In genomic region chr4:121039331-121040115, GRCm38 (mm10) we compare ENCODE assay signal across 8 mouse cellular contexts. TPM values are rescaled to one million over a fixed set of nuclear protein-coding genes. Genes with fewer than 3 reads are reported as not detected.
DNase-seq lines count a peak whose midpoint lies in the region; ATAC-seq lines count a peak whose summit lies in the region.

Gene Col9a2, plus strand, starts transcription at chr4:121039385.

- peak within 1 kb of the TSS; percentile 55 for H3K9ac ChIP-seq in hindbrain, embryonic 14.5 days
- peak within 1 kb of the TSS; percentile 37 for H3K9ac ChIP-seq in midbrain, embryonic 15.5 days

- peak; percentile 44 to 58 for DNase-seq in cerebellum, postnatal 14 days
- DNase-seq in cerebellum, adult 11-12 months: no peak
- DNase-seq in hindbrain, embryonic 14.5 days (ENCODE audit: low spot score): peak; percentile 33
- DNase-seq in B cell, adult 2 months: no peak
- DNase-seq in urinary bladder, postnatal 14 days (ENCODE audit: low spot score): no peak

- no peak for ATAC-seq in megakaryocyte, adult 5-6 weeks (ENCODE audit: poor library complexity, severe bottlenecking)
- peak; percentile 44 for ATAC-seq in hindbrain, embryonic 14.5 days (ENCODE audit: low FRiP score)
- peak; percentile 59 for ATAC-seq in midbrain, embryonic 15.5 days (replicated peaks)

- peaks cover 41% of the 10 kb centered on the region for H3K4me1 ChIP-seq in megakaryocyte, embryonic 14.5 days
- H3K4me1 ChIP-seq in hindbrain, embryonic 14.5 days (replicated peaks; ENCODE audit: control insufficient read depth, insufficient read depth, low read length): peaks cover 6% of the 10 kb centered on the region; the same call in 1 of the 2 replicates
- peaks cover 16% of the 10 kb centered on the region for H3K4me1 ChIP-seq in midbrain, embryonic 15.5 days

- WGBS in hindbrain, embryonic 14.5 days: 4% methylated on average over 46 of the region's 46 CpGs
- 2% methylated on average over 46 of the region's 46 CpGs for WGBS in midbrain, embryonic 15.5 days

- peaks cover 5% of the 10 kb centered on the region for H3K9me3 ChIP-seq in megakaryocyte, embryonic 14.5 days
- no peaks in the 10 kb centered on the region for H3K9me3 ChIP-seq in hindbrain, embryonic 14.5 days (ENCODE audit: control insufficient read depth, low read length)
- H3K9me3 ChIP-seq in midbrain, embryonic 15.5 days: no peaks in the 10 kb centered on the region

- H3K27ac ChIP-seq in hindbrain, embryonic 14.5 days: no peak within 1 kb of the TSS
- H3K27ac ChIP-seq in midbrain, embryonic 15.5 days: 0 out of 2 replicates have a peak within 1 kb of the TSS, but pooled peaks have one; percentile 19

- H3K36me3 ChIP-seq in megakaryocyte, embryonic 14.5 days (replicated peaks; ENCODE audit: low read length): no peaks in the 10 kb centered on the region
- H3K36me3 ChIP-seq in hindbrain, embryonic 14.5 days (replicated peaks; ENCODE audit: control insufficient read depth, insufficient read depth): no peaks in the 10 kb centered on the region
- H3K36me3 ChIP-seq in midbrain, embryonic 15.5 days (replicated peaks): no peaks in the 10 kb centered on the region

- peak within 1 kb of the TSS; percentile 70 for H3K4me2 ChIP-seq in hindbrain, embryonic 14.5 days (replicated peaks)
- peak within 1 kb of the TSS; percentile 66 for H3K4me2 ChIP-seq in midbrain, embryonic 15.5 days

- peak within 1 kb of the TSS; percentile 85 for H3K4me3 ChIP-seq in megakaryocyte, embryonic 14.5 days (replicated peaks)
- H3K4me3 ChIP-seq in hindbrain, embryonic 14.5 days (replicated peaks; ENCODE audit: low read length): peak within 1 kb of the TSS; percentile 40
- peak within 1 kb of the TSS; percentile 43 for H3K4me3 ChIP-seq in midbrain, embryonic 15.5 days

- peaks cover 62% of the 10 kb centered on the region for H3K27me3 ChIP-seq in megakaryocyte, embryonic 14.5 days (replicated peaks)
- H3K27me3 ChIP-seq in hindbrain, embryonic 14.5 days (ENCODE audit: control insufficient read depth, insufficient read depth, low read length): peaks cover 15% of the 10 kb centered on the region; the same call in 1 of the 2 replicates
- peaks cover 4% of the 10 kb centered on the region; the same call in 1 of the 2 replicates for H3K27me3 ChIP-seq in midbrain, embryonic 15.5 days (replicated peaks)

RNA-seq across cellular contexts. Expression of gene Col9a2, which starts in this region (rescaled TPM):
- polyA plus RNA-seq in megakaryocyte, embryonic 14.5 days (2012; ENCODE audit: insufficient read depth, low replicate concordance): 0.03 TPM in 1 of 2 replicates, not detected in the other
- not detected in 2 replicates for total RNA-seq in megakaryocyte, adult 5-6 weeks (2015)
- not detected in 2 replicates for total RNA-seq in megakaryocyte, adult 5-6 weeks (2017)
- polyA plus RNA-seq in hindbrain, embryonic 14.5 days (2014; fragmentation: Nextera tagmentation; extraction: Ambion mirVana): 17.0 and 17.1 TPM in 2 replicates
- 18.2 and 19.4 TPM in 2 replicates for polyA plus RNA-seq in midbrain, embryonic 15.5 days (2015; fragmentation: Nextera tagmentation; extraction: Ambion mirVana)

Comparison
In these comparisons a context has a peak if more than half of its experiments do, and no peak if none do; other contexts are left out.
1. RNA of gene Col9a2 (polyA plus RNA-seq): 18.2 to 19.4 TPM in midbrain, embryonic 15.5 days and 17.0 to 17.1 TPM in hindbrain, embryonic 14.5 days; 0.03 TPM in megakaryocyte, embryonic 14.5 days; every median in the first group is over 10 times any median in the second.
2. DNase-seq: peak in cerebellum, postnatal 14 days (2 of 2) and hindbrain, embryonic 14.5 days (single experiment); none in cerebellum, adult 11-12 months (single experiment), B cell, adult 2 months (0 of 2) and urinary bladder, postnatal 14 days (single experiment).
3. Peak in every context shown above with its lines, with median percentiles within 50 percentile points of each other: H3K4me3 ChIP-seq.